Comparison of ENCODE assay signal across 15 mouse cellular contexts in the genomic region with DNA sequence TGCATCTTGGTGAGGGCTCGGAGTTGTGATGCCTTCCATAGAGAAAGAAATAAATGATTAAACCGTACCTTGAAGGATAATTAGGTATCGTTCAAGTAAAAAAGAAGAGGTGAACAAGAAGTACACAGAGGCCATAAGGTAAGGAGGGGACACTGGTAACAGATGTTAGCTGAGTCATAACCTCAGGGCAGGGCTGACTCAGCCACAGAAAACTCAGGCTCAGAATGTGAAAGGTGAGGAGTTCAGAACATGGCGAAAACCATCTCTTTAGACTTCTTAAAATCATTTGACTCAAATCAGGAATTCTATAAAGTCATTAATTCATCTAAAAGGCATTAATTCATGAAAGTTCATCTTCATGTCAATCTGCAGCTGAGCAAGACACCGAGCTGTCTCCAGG.
"Had no signal": no experiment of that assay in that cellular context is flagged by ENCODE, and none has a peak within 500 bp of the region (broad histone marks: within the 10 kb centered on the region; RNA-seq: fewer than 3 reads in every experiment).

No protein-coding gene starts in this region.

- H3K4me1 ChIP-seq: limb, embryonic 15.5 days; midbrain, embryonic 15.5 days; neural tube, embryonic 12.5 days had no signal

- H3K27me3 ChIP-seq: limb, embryonic 15.5 days; liver, embryonic 12.5 days; megakaryocyte, embryonic 14.5 days; midbrain, embryonic 15.5 days; neural tube, embryonic 12.5 days had no signal

- H3K9me3 ChIP-seq: limb, embryonic 15.5 days; liver, embryonic 12.5 days; megakaryocyte, embryonic 14.5 days; midbrain, embryonic 15.5 days; neural tube, embryonic 12.5 days had no signal

- H3K4me2 ChIP-seq: limb, embryonic 15.5 days; liver, embryonic 12.5 days; lung, embryonic 14.5 days; midbrain, embryonic 11.5 days; midbrain, embryonic 15.5 days; neural tube, embryonic 12.5 days had no signal

- DNase-seq: kidney, adult 8-10 months; kidney, postnatal 25 days; lung, embryonic 14.5 days; lung, postnatal 10 days; retina, postnatal 1 day; right cerebral cortex, postnatal 4 days had no signal

- H3K4me3 ChIP-seq: left cerebral cortex, adult 2 months; limb, embryonic 15.5 days; liver, embryonic 12.5 days; megakaryocyte, embryonic 14.5 days; midbrain, embryonic 15.5 days; neural tube, embryonic 12.5 days had no signal

- H3K9ac ChIP-seq: limb, embryonic 15.5 days; liver, embryonic 12.5 days; lung, embryonic 14.5 days; midbrain, embryonic 15.5 days; neural tube, embryonic 12.5 days had no signal

- ATAC-seq: liver, embryonic 12.5 days; midbrain, embryonic 15.5 days had no signal

- H3K36me3 ChIP-seq: limb, embryonic 15.5 days; liver, embryonic 12.5 days; midbrain, embryonic 15.5 days; neural tube, embryonic 12.5 days had no signal

- H3K27ac ChIP-seq: left cerebral cortex, adult 2 months; limb, embryonic 15.5 days; liver, embryonic 12.5 days; macrophage; midbrain, embryonic 15.5 days; neural tube, embryonic 12.5 days; stomach, postnatal 0 days had no signal
